Mouse (Mus musculus) lung, embryonic 16.5 days (tissue): Measurements from ENCODE around the gene Crip2. TPM values are rescaled to one million over a fixed set of nuclear protein-coding genes. Genes with fewer than 3 reads are reported as not detected.

Experiments
- ATAC-seq: fragments of 200-750 bp; cut with Nextera tagmentation; 2 replicates; pipeline ENCODE4 v1.8.0; 2017; ENCODE audit warnings: low read depth, mild to moderate bottlenecking, moderate library complexity
- H3K27ac ChIP-seq: fragments of 300-500 bp; sonication (generic); 2 replicates; pipeline ENCODE4 v1.5.1; 2014; ENCODE audit warnings: mild to moderate bottlenecking, control low read depth, low read length
- H3K27me3 ChIP-seq: fragments of 300-500 bp; sonication (generic); 2 replicates; pipeline ENCODE4 v1.6.1; 2014; ENCODE audit warnings: low read depth, low read length, mixed read lengths; ENCODE audit not compliant: control insufficient read depth, insufficient read depth
- H3K36me3 ChIP-seq: fragments of 300-500 bp; sonication (generic); 2 replicates; pipeline ENCODE4 v1.6.1; 2014; ENCODE audit warnings: low read length; ENCODE audit not compliant: control insufficient read depth, insufficient read depth
- H3K4me1 ChIP-seq: fragments of 300-500 bp; sonication (generic); replicated peaks from 2 replicates; pipeline ENCODE4 v1.6.1; 2014; ENCODE audit warnings: low read length, mixed read lengths; ENCODE audit not compliant: control insufficient read depth, insufficient read depth
- H3K4me2 ChIP-seq: fragments of 300-500 bp; sonication (generic); 2 replicates; pipeline ENCODE4 v1.6.1; 2014; ENCODE audit warnings: low read depth, low read length, control low read depth
- H3K4me3 ChIP-seq: fragments of 300-500 bp; sonication (generic); 2 replicates; pipeline ENCODE4 v1.5.1; 2014; ENCODE audit warnings: mild to moderate bottlenecking, low read length, control low read depth
- H3K9ac ChIP-seq: fragments of 300-500 bp; sonication (generic); 2 replicates; pipeline ENCODE4 v1.6.1; 2014; ENCODE audit warnings: low read length, control low read depth
- H3K9me3 ChIP-seq: fragments of 300-500 bp; sonication (generic); 2 replicates; pipeline ENCODE4 v1.6.1; 2016; ENCODE audit warnings: low read length; ENCODE audit not compliant: control insufficient read depth
- WGBS: fragments of 180-500 bp; shearing (Covaris S2); extraction: QIAGEN DNeasy Blood & Tissue Kit; methylation state at CpG from one replicate; pipeline ENCODE4 v1.1.7; 2014; 5-methylcytosine and 5-hydroxymethylcytosine counted together
- polyA plus RNA-seq: library from polyadenylated mRNA; unstranded; fragments of >200 nt; fragmentation: Nextera tagmentation; extraction: Ambion mirVana; gene quantifications from 2 replicates; pipeline ENCODE4 v1.2.1, GENCODE M21; 2015

Crip2 gene
- polyA plus RNA-seq, 1 experiment from 2014 or later: 550 TPM

DNA sequence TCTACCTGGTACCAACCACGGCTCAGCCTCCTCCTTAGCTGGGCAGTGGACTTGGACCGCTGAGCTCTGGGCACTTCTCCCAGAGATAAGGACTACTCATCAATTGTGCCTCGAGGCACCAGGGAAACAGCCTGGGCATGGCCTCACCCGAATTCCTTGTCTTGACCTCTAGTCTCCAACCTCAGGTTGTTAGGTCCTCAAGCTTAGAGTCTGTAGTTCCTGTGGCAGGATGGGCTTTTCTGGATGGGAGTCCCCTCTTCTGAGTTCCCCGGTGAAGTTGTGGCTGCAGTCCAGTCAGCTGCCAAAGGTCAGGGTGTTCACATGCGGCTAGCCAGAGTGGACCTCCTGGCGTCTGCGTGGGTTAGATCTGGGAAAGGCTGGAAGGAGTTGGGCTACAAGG is 11.0 kb downstream of the Crip2 start:
- no peaks in the 10 kb centered on the region for H3K27me3 ChIP-seq
- H3K9me3 ChIP-seq: no peaks in the 10 kb centered on the region
- no peak overlapping the region for H3K27ac ChIP-seq
- no peak for ATAC-seq
- 0 out of 2 replicates have a peak, but pooled peaks cover 2% of the 10 kb centered on the region for H3K36me3 ChIP-seq
- peak overlapping the region; percentile 70; the same call in 1 of the 2 replicates for H3K4me2 ChIP-seq
- 57% methylated on average over 8 of the region's 8 CpGs for WGBS
- no peak overlapping the region; the same call in 1 of the 2 replicates for H3K4me3 ChIP-seq
- H3K4me1 ChIP-seq: peaks cover 31% of the 10 kb centered on the region
- no peak overlapping the region for H3K9ac ChIP-seq

GRCm38 (mm10) chr12:113151661-113152271 is 11.7 kb downstream of the Crip2 start:
- 1% methylated on average over 36 of the region's 36 CpGs for WGBS
- peaks cover 27% of the 10 kb centered on the region for H3K4me1 ChIP-seq
- no peak for ATAC-seq

GRCm38 (mm10) chr12:113152272-113152661 is 12.2 kb downstream of the Crip2 start:
- WGBS: 14% methylated on average over 19 of the region's 19 CpGs
- Histone ChIP-seq H3K4me1 (peaks cover 30% of the 10 kb centered on the region), H3K4me2 (peak overlapping the region; percentile 70), H3K4me3 (peak overlapping the region; percentile 51), H3K27ac (no peak overlapping the region), H3K9ac (peak overlapping the region; percentile 76), H3K36me3 (0 out of 2 replicates have a peak, but pooled peaks cover 2% of the 10 kb centered on the region), H3K27me3 (no peaks in the 10 kb centered on the region), H3K9me3 (no peaks in the 10 kb centered on the region)
- no peak for ATAC-seq

More at GRCm38 (mm10) chr12:113151661-113152271, 11.7 kb downstream of the Crip2 start:
- H3K36me3 ChIP-seq: 0 out of 2 replicates have a peak, but pooled peaks cover 2% of the 10 kb centered on the region
- H3K4me2 ChIP-seq: peak overlapping the region; percentile 70
- peak overlapping the region; percentile 76 for H3K9ac ChIP-seq
- H3K27ac ChIP-seq: no peak overlapping the region
- H3K27me3 ChIP-seq: no peaks in the 10 kb centered on the region
- peak overlapping the region; percentile 51 for H3K4me3 ChIP-seq
- H3K9me3 ChIP-seq: no peaks in the 10 kb centered on the region

DNA sequence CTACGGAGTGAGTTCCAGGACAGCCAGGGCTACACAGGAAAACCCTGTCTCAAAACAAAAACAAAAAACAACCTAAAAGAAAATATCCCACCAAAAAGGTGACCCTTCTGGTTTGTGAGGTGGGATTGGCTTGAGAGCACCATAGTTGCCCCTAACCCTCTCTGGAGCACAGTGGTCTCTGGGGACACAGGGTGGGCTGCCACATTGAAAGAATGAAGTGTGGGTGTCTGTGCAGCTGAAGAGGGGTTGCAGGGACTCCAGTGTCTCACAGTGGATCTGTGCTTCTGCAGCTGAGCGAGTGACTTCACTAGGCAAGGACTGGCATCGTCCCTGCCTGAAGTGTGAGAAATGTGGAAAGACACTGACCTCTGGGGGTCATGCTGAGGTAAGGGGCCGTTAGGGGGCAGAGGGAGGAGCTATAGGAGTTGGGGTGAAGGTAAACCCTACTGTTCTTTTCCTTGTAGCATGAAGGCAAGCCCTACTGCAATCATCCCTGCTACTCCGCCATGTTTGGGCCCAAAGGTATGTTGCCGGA is 13.0 kb downstream of the Crip2 start:
- Histone ChIP-seq H3K27me3 (no peaks in the 10 kb centered on the region), H3K4me1 (peaks cover 32% of the 10 kb centered on the region), H3K9me3 (no peaks in the 10 kb centered on the region), H3K36me3 (peaks cover 5% of the 10 kb centered on the region; the same call in 1 of the 2 replicates), H3K4me2 (no peak overlapping the region; the same call in 1 of the 2 replicates), H3K4me3 (no peak overlapping the region), H3K27ac (no peak overlapping the region), H3K9ac (no peak overlapping the region)
- no peak for ATAC-seq
- 81% methylated on average over 6 of the region's 6 CpGs for WGBS

DNA sequence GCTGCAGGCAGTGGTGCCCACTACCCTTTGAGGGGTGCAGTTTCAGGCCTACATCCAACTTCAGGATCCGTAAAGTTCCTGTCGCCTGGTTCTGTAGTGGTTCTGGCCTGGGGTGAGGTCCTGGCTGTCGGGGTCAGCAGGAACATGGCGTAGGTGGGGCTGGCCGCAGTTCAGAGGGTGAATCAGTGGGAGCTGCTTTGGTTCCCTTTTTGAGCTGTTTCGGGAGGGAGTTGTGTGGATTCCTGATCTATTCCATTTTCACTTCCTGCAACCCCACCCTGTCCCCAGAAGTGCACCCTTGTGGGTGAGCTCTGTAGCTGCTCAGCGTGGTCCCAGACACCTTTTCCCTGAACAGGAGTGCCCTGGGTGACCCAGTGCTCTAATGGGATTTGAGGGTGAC is 13.9 kb downstream of the Crip2 start:
- Histone ChIP-seq H3K27me3 (no peaks in the 10 kb centered on the region), H3K4me2 (no peak overlapping the region), H3K9me3 (no peaks in the 10 kb centered on the region), H3K4me3 (no peak overlapping the region), H3K4me1 (peaks cover 29% of the 10 kb centered on the region), H3K9ac (no peak overlapping the region), H3K36me3 (peaks cover 7% of the 10 kb centered on the region; the same call in 1 of the 2 replicates), H3K27ac (no peak overlapping the region)
- ATAC-seq: no peak
- WGBS: 89% methylated on average over 7 of the region's 7 CpGs

DNA sequence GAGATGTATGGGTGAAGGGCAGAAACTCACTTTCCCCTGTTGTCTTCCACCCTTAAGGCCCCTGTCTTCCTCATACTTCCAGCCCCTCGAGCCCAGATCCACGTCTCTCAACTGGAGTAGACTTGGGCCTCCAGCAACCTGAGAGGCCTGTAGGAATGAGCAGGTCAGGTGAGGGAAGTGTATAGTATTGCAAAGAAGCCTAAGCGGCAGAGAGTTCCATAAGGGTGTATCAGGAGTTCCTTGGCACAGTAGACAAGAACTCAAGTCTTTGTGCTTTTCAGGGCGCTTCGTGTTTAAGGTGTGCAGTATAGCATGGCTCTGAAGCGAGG is 14.7 kb downstream of the Crip2 start:
- ATAC-seq: no peak
- Histone ChIP-seq H3K4me2 (peak overlapping the region; percentile 87), H3K27me3 (no peaks in the 10 kb centered on the region), H3K4me1 (peaks cover 25% of the 10 kb centered on the region), H3K9me3 (no peaks in the 10 kb centered on the region), H3K9ac (peak overlapping the region; percentile 77), H3K27ac (peak overlapping the region; percentile 96), H3K36me3 (peaks cover 7% of the 10 kb centered on the region), H3K4me3 (peak overlapping the region; percentile 55)
- 67% methylated on average over 6 of the region's 6 CpGs for WGBS

DNA sequence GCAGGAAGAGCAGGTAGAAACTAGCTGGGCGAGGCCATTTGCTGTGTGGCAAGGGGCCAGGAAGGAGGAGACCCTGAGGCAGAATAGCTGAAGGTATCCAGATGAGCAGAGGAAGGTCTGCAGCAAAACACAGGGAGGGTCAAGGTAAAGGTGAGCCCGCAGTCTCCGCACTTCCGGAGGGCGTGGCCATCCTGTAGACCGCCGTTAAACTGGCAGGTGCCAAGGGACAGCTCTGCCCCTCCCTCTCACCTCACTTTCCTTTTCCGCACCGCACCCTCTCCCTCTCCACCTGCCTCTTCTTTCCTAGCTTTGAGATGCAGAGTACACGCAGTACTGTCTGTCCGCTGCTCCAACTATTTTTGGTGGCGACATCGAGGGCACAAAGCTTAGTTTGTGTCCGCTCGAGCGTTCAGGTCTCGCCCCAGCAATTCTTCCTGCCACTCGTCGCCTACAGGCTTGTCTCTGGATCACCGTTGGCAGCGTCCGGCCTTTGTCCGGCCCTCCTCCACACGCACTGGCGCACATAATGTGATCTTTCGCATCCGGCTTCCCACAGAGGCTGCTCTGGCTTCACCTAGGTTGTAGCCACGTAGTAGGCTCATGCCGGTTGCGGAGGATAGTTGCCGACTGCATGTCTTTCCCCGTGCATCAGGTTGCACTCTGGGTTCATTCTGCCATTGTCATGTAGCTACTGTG is 15.2 kb downstream of the Crip2 start:
- 3% methylated on average over 32 of the region's 32 CpGs for WGBS
- Histone ChIP-seq H3K36me3 (peaks cover 7% of the 10 kb centered on the region), H3K27ac (peak overlapping the region; percentile 96), H3K9ac (peak overlapping the region; percentile 77), H3K4me2 (peak overlapping the region; percentile 87), H3K4me1 (peaks cover 25% of the 10 kb centered on the region), H3K4me3 (peak overlapping the region; percentile 55), H3K9me3 (no peaks in the 10 kb centered on the region), H3K27me3 (no peaks in the 10 kb centered on the region)
- peak; percentile 4; the same call in 1 of the 2 replicates for ATAC-seq

- peak within 1 kb of the TSS; percentile 88 for H3K4me2 ChIP-seq
- peak within 1 kb of the TSS; percentile 96 for H3K27ac ChIP-seq
- peaks cover 25% of the 10 kb centered on the region for H3K4me1 ChIP-seq
- H3K4me3 ChIP-seq: peak within 1 kb of the TSS; percentile 84
- peak within 1 kb of the TSS; percentile 77 for H3K9ac ChIP-seq
- ATAC-seq: peak; percentile 95
- H3K27me3 ChIP-seq: no peaks in the 10 kb centered on the region
- under 1% methylated on average over 46 of the region's 46 CpGs for WGBS
- H3K36me3 ChIP-seq: peaks cover 7% of the 10 kb centered on the region
- no peaks in the 10 kb centered on the region for H3K9me3 ChIP-seq
Measured at GRCm38 (mm10) chr12:113155887-113156539, 16.0 kb downstream of the Crip2 start, which contains the start of gene Tedc1. TSS of gene Tedc1 (plus strand) at chr12:113156421.

- ATAC-seq: no peak
- peak overlapping the region; percentile 84 for H3K4me3 ChIP-seq
- under 1% methylated on average over 23 of the region's 23 CpGs for WGBS
Measured at GRCm38 (mm10) chr12:113156540-113156929, 16.5 kb downstream of the Crip2 start.

More at GRCm38 (mm10) chr12:113156540-113156929, 16.5 kb downstream of the Crip2 start:
- peaks cover 20% of the 10 kb centered on the region for H3K4me1 ChIP-seq
- peak overlapping the region; percentile 75 for H3K9ac ChIP-seq
- H3K27me3 ChIP-seq: no peaks in the 10 kb centered on the region
- peaks cover 7% of the 10 kb centered on the region for H3K36me3 ChIP-seq
- peak overlapping the region; percentile 87 for H3K27ac ChIP-seq
- no peaks in the 10 kb centered on the region for H3K9me3 ChIP-seq
- H3K4me2 ChIP-seq: peak overlapping the region; percentile 88
